Mouse (Mus musculus) midbrain, postnatal 0 days (tissue): ENCODE measurements at regions not wholly inside any gene's neighbourhood (a gene's known extent, or its start where the extent isn't known, plus 50 kb on each side); places are given as distances from the start of the nearest gene placed in this dataset.
A peak's percentile ranks its signal among the peaks of the same experiment; 100 is the strongest.

Experiments used
- ATAC-seq: fragments of 200-750 bp; cut with Nextera tagmentation; 2 replicates; pipeline ENCODE4 v1.8.0; 2017; ENCODE audit warnings: moderate number of reproducible peaks, mild to moderate bottlenecking, moderate TSS enrichment, moderate library complexity; ENCODE audit not compliant: low FRiP score
- DNase-seq: peaks from one replicate; pipeline ENCODE4 v3.0.0-alpha.2; 2015; ENCODE audit warnings: low spot score
- H3K27ac ChIP-seq: fragments of 300-500 bp; sonication (generic); 2 replicates; pipeline ENCODE4 v1.5.1; 2014; ENCODE audit warnings: low read depth, mild to moderate bottlenecking, low read length, mixed read lengths
- H3K27me3 ChIP-seq: fragments of 300-500 bp; sonication (generic); 2 replicates; pipeline ENCODE4 v1.6.1; 2014; ENCODE audit warnings: low read length, control low read depth, mixed read lengths; ENCODE audit not compliant: insufficient read depth
- H3K36me3 ChIP-seq: fragments of 300-500 bp; sonication (generic); 2 replicates; pipeline ENCODE4 v1.6.1; 2014; ENCODE audit warnings: low read length, control low read depth, mixed read lengths; ENCODE audit not compliant: insufficient read depth
- H3K4me1 ChIP-seq: fragments of 300-500 bp; sonication (generic); 2 replicates; pipeline ENCODE4 v1.6.1; 2014; ENCODE audit warnings: mild to moderate bottlenecking, control low read depth, antibody characterized with exemption, low read length, mixed read lengths; ENCODE audit not compliant: insufficient read depth
- H3K4me2 ChIP-seq: fragments of 300-500 bp; sonication (generic); 2 replicates; pipeline ENCODE4 v1.6.1; 2014; ENCODE audit warnings: low read depth, mild to moderate bottlenecking, low read length, mixed read lengths; ENCODE audit not compliant: poor library complexity, severe bottlenecking
- H3K4me3 ChIP-seq: fragments of 300-500 bp; sonication (generic); 2 replicates; pipeline ENCODE4 v1.5.1; 2014; ENCODE audit warnings: low read depth, mild to moderate bottlenecking, low read length, moderate library complexity
- H3K9ac ChIP-seq: fragments of 300-500 bp; sonication (generic); replicated peaks from 2 replicates; pipeline ENCODE4 v1.6.1; 2014; ENCODE audit warnings: mild to moderate bottlenecking, low read length, moderate library complexity, mixed read lengths; ENCODE audit not compliant: poor library complexity, severe bottlenecking
- H3K9me3 ChIP-seq: fragments of 300-500 bp; sonication (generic); 2 replicates; pipeline ENCODE4 v1.6.1; 2016; ENCODE audit warnings: low read length, control low read depth
- CTCF ChIP-seq: IDR thresholded peaks from 2 replicates; pipeline ENCODE4 v1.5.1; 2016; ENCODE audit warnings: antibody characterized with exemption, mild to moderate bottlenecking
- WGBS: fragments of 180-500 bp; shearing (Covaris S2); extraction: QIAGEN DNeasy Blood & Tissue Kit; methylation state at CpG from one replicate; pipeline ENCODE4 v1.1.7; 2014; 5-methylcytosine and 5-hydroxymethylcytosine counted together

- H3K4me1 ChIP-seq, result no peaks in the 10 kb centered on the region
- DNase-seq (peak; percentile 32), ATAC-seq (no peak)
- no peak overlapping the region for H3K4me2 ChIP-seq
- H3K27ac ChIP-seq, result no peak overlapping the region
- no peaks in the 10 kb centered on the region for H3K36me3 ChIP-seq
- H3K9ac ChIP-seq, result no peak overlapping the region
- no peaks in the 10 kb centered on the region for H3K9me3 ChIP-seq
- H3K4me3 ChIP-seq, result no peak overlapping the region
- no peak for TF ChIP-seq CTCF
- WGBS, result 45% methylated on average over 3 of the region's 3 CpGs
- no peaks in the 10 kb centered on the region for H3K27me3 ChIP-seq
Observed at GRCm38 (mm10) chr8:41869681-41870356, 452.9 kb upstream of the Frg1 start.

GRCm38 (mm10) chr8:41860918-41861317, 444.0 kb upstream of the Frg1 start:
- no peaks in the 10 kb centered on the region for H3K36me3 ChIP-seq
- H3K27ac ChIP-seq, result no peak overlapping the region
- 61% methylated on average over 7 of the region's 7 CpGs for WGBS
- H3K9me3 ChIP-seq, result no peaks in the 10 kb centered on the region
- no peak overlapping the region for H3K4me2 ChIP-seq
- ATAC-seq (no peak), DNase-seq (peak; percentile 53)
- no peaks in the 10 kb centered on the region for H3K4me1 ChIP-seq
- H3K27me3 ChIP-seq, result no peaks in the 10 kb centered on the region
- no peak for TF ChIP-seq CTCF
- H3K4me3 ChIP-seq, result no peak overlapping the region
- no peak overlapping the region for H3K9ac ChIP-seq

- Histone ChIP-seq H3K9me3 (no peaks in the 10 kb centered on the region), H3K36me3 (no peaks in the 10 kb centered on the region), H3K9ac (no peak overlapping the region), H3K4me3 (no peak overlapping the region), H3K4me1 (no peaks in the 10 kb centered on the region), H3K27ac (no peak overlapping the region), H3K27me3 (no peaks in the 10 kb centered on the region), H3K4me2 (no peak overlapping the region)
- 79% methylated on average over 4 of the region's 4 CpGs for WGBS
- TF ChIP-seq CTCF, result no peak
- DNase-seq, result no peak
- ATAC-seq, result no peak
Observed at GRCm38 (mm10) chr8:41831713-41832112, 414.8 kb upstream of the Frg1 start.

- no peaks in the 10 kb centered on the region for H3K36me3 ChIP-seq
- WGBS, result 47% methylated on average over 6 of the region's 6 CpGs
- no peak overlapping the region for H3K27ac ChIP-seq
- H3K9me3 ChIP-seq, result no peaks in the 10 kb centered on the region
- H3K27me3 ChIP-seq, result no peaks in the 10 kb centered on the region
- no peak overlapping the region for H3K4me2 ChIP-seq
- H3K4me3 ChIP-seq, result no peak overlapping the region
- no peak for ATAC-seq
- no peak for DNase-seq
- no peaks in the 10 kb centered on the region for H3K4me1 ChIP-seq
- TF ChIP-seq CTCF, result no peak
- H3K9ac ChIP-seq, result no peak overlapping the region
Observed at GRCm38 (mm10) chr8:41830407-41830806, 413.5 kb upstream of the Frg1 start.

GRCm38 (mm10) chr8:41824928-41825327, 408.1 kb upstream of the Frg1 start:
- no peak overlapping the region for H3K4me2 ChIP-seq
- H3K27me3 ChIP-seq, result no peaks in the 10 kb centered on the region
- H3K36me3 ChIP-seq, result no peaks in the 10 kb centered on the region
- H3K4me3 ChIP-seq, result no peak overlapping the region
- H3K9me3 ChIP-seq, result no peaks in the 10 kb centered on the region
- 36% methylated on average over 7 of the region's 7 CpGs for WGBS
- no peak for ATAC-seq
- peak; percentile 77 for DNase-seq
- H3K27ac ChIP-seq, result no peak overlapping the region
- no peaks in the 10 kb centered on the region for H3K4me1 ChIP-seq
- H3K9ac ChIP-seq, result no peak overlapping the region
- peak; percentile 72 for TF ChIP-seq CTCF

GRCm38 (mm10) chr8:41823041-41823440, 406.2 kb upstream of the Frg1 start:
- ATAC-seq, result no peak
- H3K4me1 ChIP-seq, result no peaks in the 10 kb centered on the region
- DNase-seq, result no peak
- WGBS, result 87% methylated on average over 8 of the region's 8 CpGs
- H3K4me3 ChIP-seq, result no peak overlapping the region
- H3K27ac ChIP-seq, result no peak overlapping the region
- H3K4me2 ChIP-seq, result no peak overlapping the region
- H3K9me3 ChIP-seq, result no peaks in the 10 kb centered on the region
- H3K36me3 ChIP-seq, result no peaks in the 10 kb centered on the region
- no peaks in the 10 kb centered on the region for H3K27me3 ChIP-seq
- no peak for TF ChIP-seq CTCF
- H3K9ac ChIP-seq, result no peak overlapping the region
